Mouse (Mus musculus): ENCODE results near the gene Tmpo. TPM values are rescaled to one million over a fixed set of nuclear protein-coding genes. Genes with fewer than 3 reads are reported as not detected.

Tmpo gene
- polyA plus RNA-seq (2015; fragmentation: Nextera tagmentation; extraction: Ambion mirVana), result 82.8 and 100 TPM in 2 replicates

- no peaks in the 10 kb centered on the region for H3K9me3 ChIP-seq (replicated peaks; ENCODE audit: control insufficient read depth, low read length, poor library complexity, severe bottlenecking)
- peak within 1 kb of the TSS; percentile 98 for H3K27ac ChIP-seq (ENCODE audit: low read length)
- H3K36me3 ChIP-seq (ENCODE audit: control insufficient read depth, insufficient read depth, low read length), result no peaks in the 10 kb centered on the region
- peak within 1 kb of the TSS; percentile 72 for H3K9ac ChIP-seq (ENCODE audit: low read depth, low read length)
- peaks cover 16% of the 10 kb centered on the region for H3K4me1 ChIP-seq (ENCODE audit: control insufficient read depth, insufficient read depth, low read length)
- ATAC-seq, result peak; percentile 3
- peak within 1 kb of the TSS; percentile 58 for H3K4me3 ChIP-seq (ENCODE audit: low read depth, low read length)
- WGBS, result 10% methylated on average over 18 of the region's 18 CpGs
- H3K27me3 ChIP-seq (ENCODE audit: control insufficient read depth, insufficient read depth, low read depth, low read length), result no peaks in the 10 kb centered on the region
- H3K4me2 ChIP-seq (ENCODE audit: low read length), result peak within 1 kb of the TSS; percentile 54
Measured at GRCm38 (mm10) chr10:91180761-91181460, at the start of gene Tmpo. TSS of gene Tmpo (minus strand) at chr10:91181315.

- no peak for ATAC-seq
- 50% methylated on average over 4 of the region's 4 CpGs for WGBS
- Histone ChIP-seq H3K4me2 (ENCODE audit: low read length) (no peak overlapping the region), H3K9me3 (replicated peaks; ENCODE audit: control insufficient read depth, low read length, poor library complexity, severe bottlenecking) (no peaks in the 10 kb centered on the region), H3K27ac (ENCODE audit: low read length) (no peak overlapping the region), H3K9ac (ENCODE audit: low read depth, low read length) (no peak overlapping the region), H3K27me3 (ENCODE audit: control insufficient read depth, insufficient read depth, low read depth, low read length) (no peaks in the 10 kb centered on the region), H3K36me3 (ENCODE audit: control insufficient read depth, insufficient read depth, low read length) (no peaks in the 10 kb centered on the region), H3K4me1 (ENCODE audit: control insufficient read depth, insufficient read depth, low read length) (peaks cover 16% of the 10 kb centered on the region; the same call in 1 of the 2 replicates), H3K4me3 (ENCODE audit: low read depth, low read length) (no peak overlapping the region)
Measured at GRCm38 (mm10) chr10:91230400-91230799, 49.3 kb upstream of the Tmpo start.

DNA sequence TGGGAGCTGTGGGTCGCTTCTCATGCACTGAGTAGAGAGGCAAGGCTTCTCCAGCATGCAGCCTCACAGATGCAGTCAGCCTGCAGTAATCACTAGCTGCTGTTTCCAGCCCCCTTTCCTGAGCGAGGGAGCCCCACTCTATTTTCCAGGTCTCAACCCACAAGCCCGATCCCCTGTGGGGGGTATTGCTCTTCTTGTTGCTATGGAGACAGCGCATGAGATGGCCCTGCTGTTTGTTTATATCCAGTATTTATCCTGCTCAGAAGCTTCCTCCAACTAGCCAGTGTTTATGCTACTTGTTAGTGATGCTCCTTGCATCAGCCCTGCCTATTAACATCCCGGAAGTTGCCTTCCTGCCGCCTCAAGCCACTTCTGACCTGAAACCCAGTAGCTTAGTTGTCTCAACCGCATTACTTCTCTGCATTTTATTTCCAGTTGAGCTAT lies 48.4 kb upstream of the Tmpo start:
- Histone ChIP-seq H3K4me1 (ENCODE audit: control insufficient read depth, insufficient read depth, low read length) (peaks cover 16% of the 10 kb centered on the region; the same call in 1 of the 2 replicates), H3K4me2 (ENCODE audit: low read length) (peak overlapping the region; percentile 47), H3K9ac (ENCODE audit: low read depth, low read length) (peak overlapping the region; percentile 30; the same call in 1 of the 2 replicates), H3K27me3 (ENCODE audit: control insufficient read depth, insufficient read depth, low read depth, low read length) (no peaks in the 10 kb centered on the region), H3K27ac (ENCODE audit: low read length) (peak overlapping the region; percentile 78), H3K4me3 (ENCODE audit: low read depth, low read length) (peak overlapping the region; percentile 20), H3K36me3 (ENCODE audit: control insufficient read depth, insufficient read depth, low read length) (no peaks in the 10 kb centered on the region), H3K9me3 (replicated peaks; ENCODE audit: control insufficient read depth, low read length, poor library complexity, severe bottlenecking) (no peaks in the 10 kb centered on the region)
- WGBS, result 5% methylated on average over 7 of the region's 7 CpGs
- ATAC-seq, result peak; percentile 88

DNA sequence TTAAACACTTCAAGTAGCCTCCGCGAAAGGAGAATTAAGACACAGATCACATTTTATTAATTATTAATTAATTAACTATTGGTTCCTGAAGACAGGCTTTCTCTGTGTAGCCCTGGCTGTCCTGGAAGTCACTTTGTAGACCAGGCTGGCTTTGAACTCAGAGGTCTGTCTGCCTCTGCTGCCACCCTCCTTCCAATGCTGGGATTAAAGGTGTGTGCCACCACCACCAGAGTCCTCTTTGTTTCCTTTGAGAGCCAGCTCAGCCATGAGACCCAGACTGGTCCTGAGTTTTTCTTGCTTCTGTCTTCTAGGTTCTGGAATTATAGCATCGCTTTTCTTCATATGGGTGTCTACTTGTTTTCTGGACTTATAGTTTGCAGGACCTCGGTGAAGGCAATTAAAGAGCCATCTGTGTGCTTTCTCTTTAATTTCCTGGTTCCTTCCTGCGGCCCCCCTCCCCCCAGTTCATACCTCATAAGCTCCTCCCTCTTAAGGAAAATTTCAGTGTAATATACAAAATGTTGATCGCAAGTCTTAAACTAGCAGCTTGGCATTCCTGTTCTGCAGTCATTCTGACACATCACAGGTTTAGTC lies 47.9 kb upstream of the Tmpo start:
- H3K36me3 ChIP-seq (ENCODE audit: control insufficient read depth, insufficient read depth, low read length), result no peaks in the 10 kb centered on the region
- peak overlapping the region; percentile 20 for H3K4me3 ChIP-seq (ENCODE audit: low read depth, low read length)
- 0 out of 2 replicates have a peak, but pooled peaks have one; percentile 57 for ATAC-seq
- H3K4me1 ChIP-seq (ENCODE audit: control insufficient read depth, insufficient read depth, low read length), result peaks cover 16% of the 10 kb centered on the region; the same call in 1 of the 2 replicates
- peak overlapping the region; percentile 78 for H3K27ac ChIP-seq (ENCODE audit: low read length)
- peak overlapping the region; percentile 30; the same call in 1 of the 2 replicates for H3K9ac ChIP-seq (ENCODE audit: low read depth, low read length)
- 52% methylated on average over 6 of the region's 6 CpGs for WGBS
- no peaks in the 10 kb centered on the region for H3K27me3 ChIP-seq (ENCODE audit: control insufficient read depth, insufficient read depth, low read depth, low read length)
- H3K9me3 ChIP-seq (replicated peaks; ENCODE audit: control insufficient read depth, low read length, poor library complexity, severe bottlenecking), result no peaks in the 10 kb centered on the region
- peak overlapping the region; percentile 47 for H3K4me2 ChIP-seq (ENCODE audit: low read length)

DNA sequence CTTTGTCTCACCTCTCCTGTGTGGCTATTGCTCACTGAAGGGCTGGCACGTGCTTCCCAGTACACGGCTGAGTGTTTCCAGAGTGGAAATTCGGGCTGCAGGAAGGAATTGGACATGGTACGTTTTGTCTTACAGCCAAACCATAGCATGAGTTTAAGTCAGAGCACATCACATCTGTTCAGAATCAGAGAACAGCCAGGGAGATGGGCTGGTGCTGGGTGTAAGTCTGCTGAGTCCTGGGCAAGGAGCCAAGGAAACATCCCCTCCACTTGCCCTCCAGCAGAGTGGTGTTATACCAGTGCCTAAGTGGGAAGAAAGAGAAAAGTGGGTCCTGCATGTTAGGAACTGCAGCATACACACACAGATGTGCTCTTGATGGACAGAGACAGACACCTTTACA lies 45.9 kb upstream of the Tmpo start:
- H3K4me2 ChIP-seq (ENCODE audit: low read length), result no peak overlapping the region
- no peaks in the 10 kb centered on the region for H3K27me3 ChIP-seq (ENCODE audit: control insufficient read depth, insufficient read depth, low read depth, low read length)
- H3K9me3 ChIP-seq (replicated peaks; ENCODE audit: control insufficient read depth, low read length, poor library complexity, severe bottlenecking), result no peaks in the 10 kb centered on the region
- ATAC-seq, result no peak
- H3K4me3 ChIP-seq (ENCODE audit: low read depth, low read length), result no peak overlapping the region
- H3K9ac ChIP-seq (ENCODE audit: low read depth, low read length), result no peak overlapping the region
- H3K4me1 ChIP-seq (ENCODE audit: control insufficient read depth, insufficient read depth, low read length), result peaks cover 16% of the 10 kb centered on the region; the same call in 1 of the 2 replicates
- no peaks in the 10 kb centered on the region for H3K36me3 ChIP-seq (ENCODE audit: control insufficient read depth, insufficient read depth, low read length)
- no peak overlapping the region for H3K27ac ChIP-seq (ENCODE audit: low read length)
- 66% methylated on average over 4 of the region's 4 CpGs for WGBS

- Histone ChIP-seq H3K4me3 (ENCODE audit: low read depth, low read length) (no peak overlapping the region), H3K4me2 (ENCODE audit: low read length) (no peak overlapping the region), H3K9me3 (replicated peaks; ENCODE audit: control insufficient read depth, low read length, poor library complexity, severe bottlenecking) (no peaks in the 10 kb centered on the region), H3K4me1 (ENCODE audit: control insufficient read depth, insufficient read depth, low read length) (no peaks in the 10 kb centered on the region), H3K27ac (ENCODE audit: low read length) (no peak overlapping the region), H3K9ac (ENCODE audit: low read depth, low read length) (no peak overlapping the region), H3K27me3 (ENCODE audit: control insufficient read depth, insufficient read depth, low read depth, low read length) (no peaks in the 10 kb centered on the region), H3K36me3 (ENCODE audit: control insufficient read depth, insufficient read depth, low read length) (no peaks in the 10 kb centered on the region)
- ATAC-seq, result no peak
- 77% methylated on average over 9 of the region's 9 CpGs for WGBS
Measured at GRCm38 (mm10) chr10:91222398-91223236, 41.5 kb upstream of the Tmpo start.

DNA sequence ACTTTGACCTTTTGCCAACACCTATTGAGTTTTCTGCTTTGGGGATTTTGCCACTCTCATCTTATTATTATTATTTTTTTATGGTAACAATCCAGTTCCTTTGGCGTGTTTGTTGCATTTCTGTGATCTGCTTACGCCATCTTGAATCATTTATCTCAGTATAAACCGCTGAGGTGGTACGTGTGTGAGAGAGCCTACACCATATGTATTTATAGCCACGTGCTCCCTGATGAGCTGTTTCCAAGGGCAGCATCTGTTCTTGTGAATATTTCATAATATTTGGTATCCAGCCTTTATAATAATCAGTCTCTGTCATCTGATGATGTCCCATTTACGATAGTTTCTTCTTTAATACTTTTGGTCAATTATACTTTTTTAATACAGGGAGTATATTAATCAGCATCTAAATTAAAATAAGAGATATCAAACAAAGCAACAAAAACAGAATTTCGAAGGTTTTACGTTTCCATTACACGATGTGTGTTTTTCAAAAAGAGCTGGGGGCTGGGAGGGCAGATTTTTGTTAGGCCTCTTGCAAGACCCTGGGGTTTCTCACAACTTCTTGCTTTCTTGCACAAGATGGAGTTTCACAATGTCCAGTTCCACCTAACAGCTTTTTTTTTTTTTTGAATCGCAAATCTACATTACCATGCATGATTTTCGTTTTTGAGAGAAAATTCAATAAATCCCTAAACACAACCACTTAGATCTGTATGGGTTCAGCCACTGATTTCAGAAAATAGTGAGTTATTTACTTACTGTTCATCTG lies 28.0 kb upstream of the Tmpo start:
- Histone ChIP-seq H3K27me3 (ENCODE audit: control insufficient read depth, insufficient read depth, low read depth, low read length) (no peaks in the 10 kb centered on the region), H3K4me2 (ENCODE audit: low read length) (no peak overlapping the region), H3K9me3 (replicated peaks; ENCODE audit: control insufficient read depth, low read length, poor library complexity, severe bottlenecking) (no peaks in the 10 kb centered on the region), H3K9ac (ENCODE audit: low read depth, low read length) (no peak overlapping the region), H3K4me1 (ENCODE audit: control insufficient read depth, insufficient read depth, low read length) (no peaks in the 10 kb centered on the region), H3K27ac (ENCODE audit: low read length) (no peak overlapping the region), H3K36me3 (ENCODE audit: control insufficient read depth, insufficient read depth, low read length) (no peaks in the 10 kb centered on the region), H3K4me3 (ENCODE audit: low read depth, low read length) (no peak overlapping the region)
- no peak for ATAC-seq
- 85% methylated on average over 11 of the region's 11 CpGs for WGBS

GRCm38 (mm10) chr10:91208461-91208860 lies 27.3 kb upstream of the Tmpo start:
- H3K27me3 ChIP-seq (ENCODE audit: control insufficient read depth, insufficient read depth, low read depth, low read length), result no peaks in the 10 kb centered on the region
- H3K27ac ChIP-seq (ENCODE audit: low read length), result no peak overlapping the region
- H3K4me1 ChIP-seq (ENCODE audit: control insufficient read depth, insufficient read depth, low read length), result no peaks in the 10 kb centered on the region
- H3K36me3 ChIP-seq (ENCODE audit: control insufficient read depth, insufficient read depth, low read length), result no peaks in the 10 kb centered on the region
- 78% methylated on average over 9 of the region's 9 CpGs for WGBS
- H3K9me3 ChIP-seq (replicated peaks; ENCODE audit: control insufficient read depth, low read length, poor library complexity, severe bottlenecking), result no peaks in the 10 kb centered on the region
- H3K4me2 ChIP-seq (ENCODE audit: low read length), result no peak overlapping the region
- ATAC-seq, result no peak
- H3K9ac ChIP-seq (ENCODE audit: low read depth, low read length), result no peak overlapping the region
- H3K4me3 ChIP-seq (ENCODE audit: low read depth, low read length), result no peak overlapping the region
